Mouse (Mus musculus) stomach, embryonic 16.5 days (tissue): Measurements from ENCODE around the gene Zfp804b. TPM values are rescaled to one million over a fixed set of nuclear protein-coding genes. Genes with fewer than 3 reads are reported as not detected.

Experiments
- ATAC-seq: fragments of 200-750 bp; cut with Nextera tagmentation; 2 replicates; pipeline ENCODE4 v1.8.0; 2017; ENCODE audit warnings: moderate number of reproducible peaks, moderate TSS enrichment; ENCODE audit not compliant: insufficient read depth, low FRiP score
- H3K27ac ChIP-seq: fragments of 300-500 bp; sonication (generic); 2 replicates; pipeline ENCODE4 v1.5.1; 2014; ENCODE audit warnings: low read length
- H3K27me3 ChIP-seq: fragments of 300-500 bp; sonication (generic); 2 replicates; pipeline ENCODE4 v1.6.1; 2014; ENCODE audit warnings: low read length, control low read depth, mixed read lengths; ENCODE audit not compliant: control insufficient read depth, insufficient read depth
- H3K36me3 ChIP-seq: fragments of 300-500 bp; sonication (generic); 2 replicates; pipeline ENCODE4 v1.6.1; 2014; ENCODE audit warnings: low read length; ENCODE audit not compliant: control insufficient read depth, insufficient read depth
- H3K4me1 ChIP-seq: fragments of 300-500 bp; sonication (generic); 2 replicates; pipeline ENCODE4 v1.6.1; 2014; ENCODE audit warnings: low read length, control low read depth, mixed read lengths; ENCODE audit not compliant: control insufficient read depth, insufficient read depth
- H3K4me2 ChIP-seq: fragments of 300-500 bp; sonication (generic); 2 replicates; pipeline ENCODE4 v1.6.1; 2014; ENCODE audit warnings: low read depth, low read length, mixed read lengths
- H3K4me3 ChIP-seq: fragments of 300-500 bp; sonication (generic); replicated peaks from 2 replicates; pipeline ENCODE4 v1.5.1; 2014; ENCODE audit warnings: mild to moderate bottlenecking, low read length
- H3K9ac ChIP-seq: fragments of 300-500 bp; sonication (generic); 2 replicates; pipeline ENCODE4 v1.6.1; 2014; ENCODE audit warnings: low read length
- H3K9me3 ChIP-seq: fragments of 300-500 bp; sonication (generic); replicated peaks from 2 replicates; pipeline ENCODE4 v1.6.1; 2016; ENCODE audit warnings: low read length, control low read depth; ENCODE audit not compliant: control insufficient read depth
- WGBS: fragments of 180-500 bp; shearing (Covaris S2); extraction: QIAGEN DNeasy Blood & Tissue Kit; methylation state at CpG from one replicate; pipeline ENCODE4 v1.1.7; 2014; 5-methylcytosine and 5-hydroxymethylcytosine counted together
- polyA plus RNA-seq: library from polyadenylated mRNA; unstranded; fragments of >200 nt; fragmentation: Nextera tagmentation; extraction: Ambion mirVana; gene quantifications from 2 replicates; pipeline ENCODE4 v1.2.1, GENCODE M21; 2015

Gene Zfp804b
- polyA plus RNA-seq, 1 experiment from 2014 or later, result 0.27 TPM

DNA sequence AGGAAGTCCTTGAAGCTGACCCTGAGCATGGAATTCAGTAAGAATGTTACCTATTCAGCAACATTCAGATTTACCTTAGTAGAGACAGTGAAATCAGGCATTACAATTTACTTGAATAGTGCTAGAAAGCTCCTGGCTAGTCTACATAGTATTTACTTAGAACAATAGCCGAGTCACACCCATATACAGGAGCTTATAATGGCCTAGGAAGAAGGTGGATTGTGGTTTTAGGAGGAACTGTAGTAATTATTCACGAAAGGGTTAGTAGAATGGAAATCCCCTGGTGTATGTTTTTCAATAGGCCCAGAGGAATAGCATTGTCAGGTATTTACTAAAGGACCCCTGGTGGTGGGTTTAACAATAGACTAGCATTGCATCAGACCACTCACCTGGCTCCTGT lies 549.2 kb downstream of the Zfp804b start:
- Histone ChIP-seq H3K4me2 (no peak overlapping the region), H3K27me3 (no peaks in the 10 kb centered on the region), H3K4me3 (no peak overlapping the region), H3K4me1 (no peaks in the 10 kb centered on the region), H3K36me3 (no peaks in the 10 kb centered on the region), H3K27ac (no peak overlapping the region), H3K9ac (no peak overlapping the region), H3K9me3 (no peaks in the 10 kb centered on the region)
- ATAC-seq, result no peak
- WGBS, result 54% methylated on average over 2 of the region's 2 CpGs

DNA sequence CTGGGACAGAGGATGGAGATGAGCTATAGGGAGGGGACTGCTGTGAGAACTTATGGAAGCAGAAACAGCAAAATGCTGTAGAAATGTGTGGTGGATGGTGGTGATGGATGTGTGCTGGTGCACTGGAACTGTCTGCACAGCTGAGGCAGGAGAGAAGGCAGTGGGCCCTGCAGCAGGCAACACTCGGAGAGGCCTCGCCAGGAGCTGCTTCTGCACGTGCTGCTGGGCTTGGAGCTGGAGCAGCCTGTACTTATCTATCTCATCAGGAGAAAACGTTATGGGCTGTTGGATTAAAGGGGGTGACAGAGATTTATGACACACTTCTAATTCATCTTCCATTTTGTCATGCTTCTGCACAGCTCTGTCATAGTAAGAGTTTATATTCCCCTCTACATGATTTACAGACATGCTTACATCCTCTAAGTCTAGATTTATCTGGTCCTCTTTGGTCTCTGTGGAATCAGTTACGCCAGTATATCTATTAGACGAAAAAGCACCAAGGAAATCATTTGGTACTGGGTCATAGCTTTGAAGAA lies 575.1 kb downstream of the Zfp804b start:
- H3K4me2 ChIP-seq, result no peak overlapping the region
- no peak overlapping the region for H3K9ac ChIP-seq
- no peaks in the 10 kb centered on the region for H3K27me3 ChIP-seq
- WGBS, result 38% methylated on average over 6 of the region's 6 CpGs
- H3K27ac ChIP-seq, result no peak overlapping the region
- H3K36me3 ChIP-seq, result no peaks in the 10 kb centered on the region
- H3K4me1 ChIP-seq, result no peaks in the 10 kb centered on the region
- no peaks in the 10 kb centered on the region for H3K9me3 ChIP-seq
- H3K4me3 ChIP-seq, result no peak overlapping the region
- no peak for ATAC-seq

Other genes starting within 250 kb of the Zfp804b start
- gene Tex47, start 40.6 kb downstream of the Zfp804b start, polyA plus RNA-seq, result 0.13 and 0.42 TPM in 2 replicates